Mouse (Mus musculus) T-helper 1 cell (primary cell): Measurements from ENCODE around the gene Gm26727.
"Not testable (repeated sequence)": the region's sequence is repeated elsewhere in the genome, so short reads cannot be mapped to it uniquely, and the experiment has no call there.

ENCODE experiments used
- in situ Hi-C: fragments of 300-600 bp; cut with MboI, MseI; formaldehyde crosslinking; loops from one replicate; pipeline ENCODE4 v1.15.1; 2025; ENCODE audit warnings: high pct_unique_total_duplicates

Gene Gm26727

GRCm38 (mm10) chr2:67433081-67433480, at the start of gene Gm26727:
TSS of gene Gm26727 (minus strand) at chr2:67433181.
- in situ Hi-C loops: loop anchor here (25.0 kb wide), 1 partner anchor 946 kb away; no protein-coding TSS in a partner anchor

- in situ Hi-C loops: no loop called here
Measured at GRCm38 (mm10) chr2:67481051-67481450, 48.1 kb upstream of the Gm26727 start.

DNA sequence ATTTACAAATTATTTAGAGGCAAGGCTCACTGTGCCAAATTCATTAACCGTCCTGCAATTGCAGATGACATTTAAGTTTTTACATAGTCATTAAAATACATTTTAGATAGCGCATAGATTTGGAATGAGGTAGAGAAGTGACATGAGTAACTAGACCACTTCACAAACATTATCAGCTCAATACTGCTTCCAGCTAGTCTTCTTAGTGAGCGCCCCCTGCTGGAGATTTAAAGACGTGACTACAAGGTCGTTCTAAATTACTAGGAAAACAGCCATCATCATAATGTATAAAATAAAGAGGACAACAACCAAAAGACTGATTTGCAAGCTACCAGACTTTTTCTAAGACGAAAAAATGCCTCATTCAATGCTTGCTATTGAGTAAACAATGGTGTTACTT, 44.8 kb upstream of the Gm26727 start:
- in situ Hi-C loops: no loop called here

DNA sequence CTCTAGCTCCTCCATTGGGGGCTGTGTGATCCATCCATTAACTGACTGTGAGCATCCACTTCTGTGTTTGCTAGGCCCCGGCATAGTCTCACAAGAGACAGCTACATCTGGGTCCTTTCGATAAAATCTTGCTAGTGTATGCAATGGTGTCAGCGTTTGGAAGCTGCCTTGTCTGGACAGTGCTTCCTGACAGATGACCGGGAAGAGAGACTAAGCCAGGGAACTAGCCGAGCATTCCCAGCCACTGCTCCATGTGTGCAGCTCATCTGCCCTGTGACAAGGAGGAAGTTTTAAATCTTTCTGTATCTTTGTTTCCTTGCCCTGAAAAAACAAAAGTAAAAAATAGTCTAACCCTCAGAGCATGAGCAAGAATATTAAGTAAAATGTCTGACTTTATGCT, 37.0 kb upstream of the Gm26727 start:
- in situ Hi-C loops: not testable (repeated sequence)

- in situ Hi-C loops: no loop called here
Measured at GRCm38 (mm10) chr2:67467036-67467435, 34.1 kb upstream of the Gm26727 start.

- in situ Hi-C loops: no loop called here
Measured at GRCm38 (mm10) chr2:67460857-67461256, 27.9 kb upstream of the Gm26727 start.

- in situ Hi-C loops: loop anchor here (25.0 kb wide), 1 partner anchor 960 kb away; no protein-coding TSS in a partner anchor
Measured at GRCm38 (mm10) chr2:67447206-67447605, 14.2 kb upstream of the Gm26727 start.

DNA sequence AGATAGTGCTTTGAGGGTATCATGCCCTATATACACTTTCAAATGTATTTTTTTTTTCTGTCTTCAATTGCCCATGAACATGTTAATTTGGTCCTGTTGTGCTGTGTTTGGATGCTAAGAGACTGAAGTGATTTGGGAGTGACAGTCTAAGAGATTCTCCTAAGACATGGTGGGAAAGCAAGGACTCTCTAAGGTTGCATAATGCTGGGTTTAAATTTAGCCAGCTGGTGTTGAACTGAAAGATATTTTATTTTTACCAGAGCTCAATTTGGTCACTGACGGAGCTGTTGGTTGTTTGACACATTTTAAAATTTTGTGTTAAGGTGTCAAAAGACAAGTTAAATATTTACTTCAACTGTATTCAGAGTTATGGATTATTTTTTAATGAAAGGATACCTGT, 13.8 kb upstream of the Gm26727 start:
- in situ Hi-C loops: loop anchor here (25.0 kb wide), 1 partner anchor 959 kb away; no protein-coding TSS in a partner anchor

- in situ Hi-C loops: loop anchor here (25.0 kb wide), 1 partner anchor 958 kb away; no protein-coding TSS in a partner anchor
Measured at GRCm38 (mm10) chr2:67445780-67446179, 12.8 kb upstream of the Gm26727 start, which contains the start of gene Xirp2. TSS of gene Xirp2 (plus strand) at chr2:67446002.

GRCm38 (mm10) chr2:67438309-67438708, 5.3 kb upstream of the Gm26727 start:
- in situ Hi-C loops: loop anchor here (25.0 kb wide), 1 partner anchor 951 kb away; no protein-coding TSS in a partner anchor

DNA sequence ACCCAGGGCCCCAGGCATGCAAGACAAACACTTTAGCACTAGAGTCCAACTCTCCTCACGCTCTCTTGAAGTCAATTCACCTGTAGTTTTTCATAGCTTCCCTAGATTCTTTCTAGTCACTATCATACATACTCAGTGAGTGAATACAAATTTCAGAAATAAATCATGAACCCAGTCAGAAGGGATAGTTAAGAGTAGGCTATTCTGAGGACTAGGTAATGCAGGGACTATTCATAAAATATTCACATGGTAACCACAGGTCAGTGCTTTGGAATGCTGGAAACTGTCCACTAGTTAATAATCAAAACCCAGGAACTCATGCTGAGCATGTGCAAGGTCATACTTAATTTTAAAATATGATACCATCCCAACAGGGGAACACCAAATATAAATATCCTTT, 10.2 kb downstream of the Gm26727 start:
- in situ Hi-C loops: no loop called here

- in situ Hi-C loops: no loop called here
Measured at GRCm38 (mm10) chr2:67420853-67421252, 12.1 kb downstream of the Gm26727 start.

GRCm38 (mm10) chr2:67413425-67413824, 19.6 kb downstream of the Gm26727 start, which contains the start of gene Gm21830:
TSS of gene Gm21830 (plus strand) at chr2:67413725.
- in situ Hi-C loops: not testable (repeated sequence)
